Mouse (Mus musculus): Measurements from ENCODE around the gene Speer4d. TPM values are rescaled to one million over a fixed set of nuclear protein-coding genes. Genes with fewer than 3 reads are reported as not detected.
"Not testable (repeated sequence)": the region's sequence is repeated elsewhere in the genome, so short reads cannot be mapped to it uniquely, and the experiment has no call there.

Speer4d gene
- total RNA-seq (2021): not detected
- long read RNA-seq, experiment 1: 0 reads
- long read RNA-seq, experiment 2: 0 reads

DNA sequence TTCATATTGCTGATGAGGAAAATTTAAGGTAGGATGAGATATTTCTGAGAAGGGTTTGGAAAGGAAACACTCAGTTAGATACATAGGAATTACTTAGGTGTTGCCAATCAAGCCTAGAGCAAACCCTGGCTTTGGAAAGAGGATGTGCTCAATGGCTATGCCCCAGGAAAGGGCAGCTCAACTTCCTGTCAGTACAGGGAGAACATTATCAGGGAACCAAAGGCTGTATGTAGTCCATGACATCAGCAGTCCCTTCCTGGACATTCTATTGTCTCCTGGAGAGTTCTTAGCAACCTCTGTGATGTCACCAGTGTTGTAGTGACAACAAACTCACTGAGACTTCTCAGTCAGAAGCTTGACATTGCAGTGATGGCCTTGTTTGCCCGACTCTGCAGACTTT, at the start of gene Speer4d:
TSS of gene Speer4d (plus strand) at position 301 of the 400 bp plus-strand sequence.
- intact Hi-C loops (cut with DNase I); H3K27ac ChIP-seq; H3K4me3 ChIP-seq; DNase-seq (ENCODE audit: extremely low spot score in 1 of 2, low spot score in 2 of 2): not testable (repeated sequence)

- not testable (repeated sequence) for H3K27ac ChIP-seq; DNase-seq (ENCODE audit: extremely low spot score in 1 of 2, low spot score in 2 of 2)
Measured at GRCm38 (mm10) chr5:15573735-15574134, 45.1 kb upstream of the Speer4d start.

GRCm38 (mm10) chr5:15577033-15577432, 41.8 kb upstream of the Speer4d start, which contains the start of gene Gm21083:
Gene Gm21083 (plus strand): TSS chr5:15577333.
- H3K27ac ChIP-seq; H3K4me3 ChIP-seq; intact Hi-C loops (cut with DNase I); DNase-seq (ENCODE audit: extremely low spot score in 1 of 2, low spot score in 2 of 2): not testable (repeated sequence)

More at GRCm38 (mm10) chr5:15573735-15574134, 45.1 kb upstream of the Speer4d start:
- intact Hi-C loops (cut with DNase I); H3K4me3 ChIP-seq: not testable (repeated sequence)

DNA sequence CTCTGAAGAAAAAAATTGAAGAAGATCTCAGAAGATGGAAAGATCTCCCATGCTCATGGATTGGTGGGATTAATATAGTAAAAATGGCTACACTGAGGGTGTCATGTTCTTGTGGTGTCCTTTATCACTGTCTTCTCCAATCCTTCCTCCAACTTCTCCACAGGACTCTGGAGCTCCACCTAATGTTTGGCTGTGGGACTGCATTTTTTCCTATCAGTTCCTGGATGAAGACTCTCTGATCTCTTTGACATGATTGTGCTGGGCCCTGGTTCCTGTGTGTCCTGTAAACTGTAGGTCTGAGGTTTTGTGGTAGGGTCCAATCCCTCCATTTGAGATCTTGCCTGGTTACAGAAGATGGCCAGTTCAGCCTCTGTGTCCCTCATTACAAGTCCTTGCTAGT, 32.5 kb upstream of the Speer4d start:
- intact Hi-C loops (cut with DNase I); H3K4me3 ChIP-seq; H3K27ac ChIP-seq: not testable (repeated sequence)
- TF ChIP-seq CTCF (IDR thresholded peaks at IDR 0.05): peak; percentile 40
- peak; percentile 11 to 22 for DNase-seq (ENCODE audit: extremely low spot score in 1 of 2, low spot score in 2 of 2)

DNA sequence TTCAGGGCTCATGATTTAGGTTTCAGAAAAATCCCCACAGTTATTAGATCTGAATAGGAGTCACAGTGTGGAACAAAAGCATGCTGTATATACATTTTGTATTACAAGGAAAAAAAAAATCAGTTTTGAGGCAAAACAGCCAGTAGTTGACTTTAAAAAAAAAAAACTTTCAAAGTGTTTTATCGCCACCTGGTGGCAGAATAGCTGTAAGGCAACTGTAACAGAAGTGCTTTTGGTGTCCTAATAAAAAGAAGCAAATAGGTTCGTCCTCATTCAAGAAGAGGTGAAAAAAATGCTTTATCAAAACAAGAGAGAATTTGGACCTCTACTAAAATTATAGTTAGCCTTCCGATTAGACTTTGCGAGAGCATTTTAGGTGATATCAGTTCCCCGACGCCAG, 30.6 kb upstream of the Speer4d start:
- H3K4me3 ChIP-seq; H3K27ac ChIP-seq; intact Hi-C loops (cut with DNase I); DNase-seq (ENCODE audit: extremely low spot score in 1 of 2, low spot score in 2 of 2): not testable (repeated sequence)
- peak; percentile 56 for TF ChIP-seq CTCF (IDR thresholded peaks at IDR 0.05)

DNA sequence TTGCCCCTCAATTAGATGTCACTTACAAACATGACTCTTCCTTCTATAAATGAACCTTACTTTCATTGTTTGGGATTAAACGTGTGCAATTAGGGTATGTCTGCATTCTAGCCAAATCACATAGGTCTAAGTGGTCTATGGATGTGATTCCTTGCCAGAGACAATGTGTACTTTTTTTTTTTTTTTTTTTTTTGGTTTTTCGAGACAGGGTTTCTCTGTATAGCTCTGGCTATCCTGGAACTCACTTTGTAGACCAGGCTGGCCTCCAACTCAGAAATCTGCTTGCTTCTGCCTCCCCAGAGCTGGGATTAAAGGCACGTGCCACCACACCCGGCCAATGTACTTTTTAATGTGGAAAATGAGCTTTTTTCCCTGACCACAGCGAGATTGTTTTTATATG, 28.2 kb upstream of the Speer4d start:
- H3K4me3 ChIP-seq; H3K27ac ChIP-seq; DNase-seq (ENCODE audit: extremely low spot score in 1 of 2, low spot score in 2 of 2); intact Hi-C loops (cut with DNase I): not testable (repeated sequence)

DNA sequence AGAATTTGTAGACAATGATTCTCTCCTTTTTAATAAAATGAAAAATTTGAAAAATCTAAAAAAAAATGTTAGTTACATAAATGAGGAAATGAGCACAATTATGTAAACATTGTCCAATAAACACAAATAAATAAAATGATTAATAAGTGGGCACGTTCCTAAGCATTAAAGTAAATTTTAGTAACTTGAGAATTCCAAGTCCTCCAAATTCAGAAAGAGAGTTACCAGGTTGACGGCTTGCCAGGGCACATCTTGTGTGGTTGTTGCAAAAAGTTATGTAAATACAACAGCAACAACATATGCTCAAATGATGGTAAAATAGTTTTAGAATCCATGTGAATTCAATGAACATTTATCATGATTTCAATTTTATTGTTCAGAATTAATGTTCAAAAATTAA, 27.3 kb upstream of the Speer4d start:
- H3K4me3 ChIP-seq; H3K27ac ChIP-seq; intact Hi-C loops (cut with DNase I): not testable (repeated sequence)

DNA sequence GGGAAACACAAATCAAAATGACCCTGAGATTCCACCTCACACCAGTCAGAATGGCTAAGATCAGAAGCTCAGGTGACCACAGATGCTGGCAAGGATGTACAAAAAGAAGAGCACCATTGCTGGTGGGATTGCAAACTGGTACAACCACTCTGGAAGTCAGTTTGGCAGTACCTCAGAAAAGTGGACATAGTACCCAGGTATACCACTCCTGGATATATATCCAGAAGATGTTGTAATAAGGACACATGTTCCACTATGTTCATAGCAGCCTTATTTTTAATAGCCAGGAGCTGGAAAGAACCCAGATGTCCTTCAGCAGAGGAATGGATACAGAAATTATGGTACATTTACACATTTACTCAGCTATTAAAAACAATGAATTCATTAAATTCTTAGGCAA, 20.0 kb upstream of the Speer4d start:
- H3K27ac ChIP-seq; H3K4me3 ChIP-seq; DNase-seq (ENCODE audit: extremely low spot score in 1 of 2, low spot score in 2 of 2); intact Hi-C loops (cut with DNase I): not testable (repeated sequence)

More for the DNA sequence above, 27.3 kb upstream of the Speer4d start:
- not testable (repeated sequence) for DNase-seq (ENCODE audit: extremely low spot score in 1 of 2, low spot score in 2 of 2)

DNA sequence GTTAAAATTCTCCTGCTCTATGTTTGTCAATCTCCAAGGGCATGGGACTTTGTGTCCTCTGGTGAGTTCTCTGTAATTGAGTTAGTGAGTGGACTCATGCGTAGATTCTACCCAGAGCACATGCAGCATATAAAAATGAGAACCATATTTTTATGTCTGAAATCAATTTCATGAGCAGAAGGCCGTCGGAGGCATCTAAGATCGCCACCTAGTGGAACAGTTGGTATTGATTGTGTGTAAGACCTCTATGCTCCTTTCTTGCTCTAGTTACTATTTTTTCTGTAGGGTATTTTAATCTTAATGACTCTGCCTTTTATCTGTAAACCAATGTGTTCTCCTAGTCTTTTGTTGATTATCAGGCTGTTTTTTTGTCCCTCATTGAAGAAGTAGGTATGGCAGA, 18.5 kb upstream of the Speer4d start:
- H3K27ac ChIP-seq; H3K4me3 ChIP-seq; intact Hi-C loops (cut with DNase I); DNase-seq (ENCODE audit: extremely low spot score in 1 of 2, low spot score in 2 of 2): not testable (repeated sequence)
- TF ChIP-seq CTCF (IDR thresholded peaks at IDR 0.05): peak; percentile 29

DNA sequence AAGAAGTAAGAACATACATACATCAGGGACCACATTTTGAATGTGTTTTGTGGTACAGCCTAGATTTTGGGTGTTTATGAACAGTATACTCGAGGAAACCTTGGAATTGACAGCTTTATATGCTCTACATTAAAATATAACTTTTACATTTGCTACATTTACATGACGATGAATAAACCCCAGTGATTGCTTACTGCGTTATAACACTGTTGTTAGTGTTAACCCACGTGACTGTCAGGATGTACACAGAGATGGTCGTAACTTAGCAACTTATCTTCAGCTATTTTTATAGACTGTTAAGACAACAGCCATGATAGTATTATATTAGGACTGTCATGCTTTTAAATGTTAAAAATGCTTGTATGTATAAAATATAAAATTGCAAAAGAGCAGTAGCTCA, 17.4 kb upstream of the Speer4d start:
- H3K27ac ChIP-seq; intact Hi-C loops (cut with DNase I); H3K4me3 ChIP-seq; DNase-seq (ENCODE audit: extremely low spot score in 1 of 2, low spot score in 2 of 2): not testable (repeated sequence)

DNA sequence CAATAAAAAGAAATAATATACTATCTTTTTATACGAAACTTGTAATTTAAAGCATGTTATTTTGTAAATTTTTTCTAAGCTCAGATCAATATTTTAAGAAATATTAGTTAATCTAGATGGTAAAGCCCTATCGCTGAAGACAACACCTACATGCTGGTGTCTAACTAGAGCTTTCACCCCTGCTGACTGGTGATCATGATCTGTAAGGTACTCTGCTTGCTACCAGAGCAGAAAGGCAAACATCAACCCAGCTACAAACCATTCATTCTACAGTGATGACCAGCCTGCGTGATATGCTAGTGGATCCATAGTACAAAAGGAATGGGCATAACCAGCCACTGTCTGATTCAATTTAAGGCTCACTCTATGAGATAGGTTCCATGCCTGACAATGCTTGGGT, 16.9 kb upstream of the Speer4d start:
- DNase-seq (ENCODE audit: extremely low spot score in 1 of 2, low spot score in 2 of 2); H3K4me3 ChIP-seq; intact Hi-C loops (cut with DNase I): not testable (repeated sequence)

GRCm38 (mm10) chr5:15602424-15602947, 16.4 kb upstream of the Speer4d start:
- intact Hi-C loops (cut with DNase I); DNase-seq (ENCODE audit: extremely low spot score in 1 of 2, low spot score in 2 of 2); H3K4me3 ChIP-seq; H3K27ac ChIP-seq: not testable (repeated sequence)

More for the DNA sequence above, 16.9 kb upstream of the Speer4d start:
- H3K27ac ChIP-seq: not testable (repeated sequence)

DNA sequence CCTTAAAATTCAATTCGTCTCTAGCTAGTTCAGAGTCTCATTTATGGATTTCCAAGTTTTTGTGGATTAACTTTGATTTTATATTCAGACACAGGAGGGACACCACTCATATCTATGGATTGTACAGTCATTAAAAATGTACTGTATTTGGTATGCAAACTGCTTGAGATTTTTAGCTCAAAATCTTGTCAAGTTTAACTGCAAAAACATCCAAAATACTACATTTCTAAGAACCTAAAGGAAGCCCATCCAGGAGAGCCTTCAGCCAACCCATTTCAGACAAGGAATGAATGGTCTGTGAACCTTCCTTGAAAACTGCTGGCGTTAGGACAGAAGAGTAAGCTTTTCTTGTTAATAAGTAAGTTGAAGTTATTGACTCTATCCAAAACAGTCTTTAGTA, 15.9 kb upstream of the Speer4d start:
- DNase-seq (ENCODE audit: extremely low spot score in 1 of 2, low spot score in 2 of 2); H3K4me3 ChIP-seq; intact Hi-C loops (cut with DNase I); H3K27ac ChIP-seq: not testable (repeated sequence)

GRCm38 (mm10) chr5:15603585-15603984, 15.3 kb upstream of the Speer4d start:
- H3K4me3 ChIP-seq; H3K27ac ChIP-seq; intact Hi-C loops (cut with DNase I); DNase-seq (ENCODE audit: extremely low spot score in 1 of 2, low spot score in 2 of 2): not testable (repeated sequence)

GRCm38 (mm10) chr5:15606677-15607076, 12.2 kb upstream of the Speer4d start:
- H3K27ac ChIP-seq; H3K4me3 ChIP-seq; intact Hi-C loops (cut with DNase I): not testable (repeated sequence)
- peak in 1 of 2 experiments; percentile 15 for DNase-seq (ENCODE audit: extremely low spot score in 1 of 2, low spot score in 2 of 2)

All from left cerebral cortex, adult 2 months (tissue).